Mouse (Mus musculus) CH12.LX (cell line): ENCODE results near the gene Olfr215. TPM values are rescaled to one million over a fixed set of nuclear protein-coding genes. Genes with fewer than 3 reads are reported as not detected.
"Not testable (repeated sequence)": the region's sequence is repeated elsewhere in the genome, so short reads cannot be mapped to it uniquely, and the experiment has no call there.

Experiments used
- DNase-seq: peaks from one replicate; pipeline ENCODE4 v3.0.0-alpha.2; 2013; ENCODE audit errors: extremely low read depth
- H3K27ac ChIP-seq: 2 replicates; pipeline ENCODE4 v1.5.1; 2012; ENCODE audit warnings: low read depth, mild to moderate bottlenecking, control low read depth, moderate library complexity; ENCODE audit not compliant: insufficient read depth
- H3K27me3 ChIP-seq: replicated peaks from 2 replicates; pipeline ENCODE3; 2012; ENCODE audit warnings: inconsistent platforms
- H3K36me3 ChIP-seq, 2 experiments: replicated peaks in 1 of 2; 2 replicates each; pipeline versions ENCODE3 to v1.6.1; 2012; ENCODE audit warnings: inconsistent platforms in 1 of 2, low read length in 1 of 2, mild to moderate bottlenecking in 1 of 2, mixed read lengths in 1 of 2, moderate library complexity in 1 of 2; ENCODE audit not compliant: control insufficient read depth in 1 of 2, insufficient read depth in 1 of 2
- H3K4me1 ChIP-seq, 2 experiments: 2 replicates each; pipeline ENCODE4 v1.6.1; 2012; ENCODE audit warnings: inconsistent platforms in 1 of 2, moderate library complexity in 1 of 2; ENCODE audit not compliant: insufficient read depth in 2 of 2, control insufficient read depth in 1 of 2
- H3K4me2 ChIP-seq: 2 replicates; pipeline ENCODE4 v1.6.1; 2012; ENCODE audit warnings: low read depth, mild to moderate bottlenecking, control low read depth; ENCODE audit not compliant: poor library complexity, insufficient read depth, severe bottlenecking
- H3K4me3 ChIP-seq, 3 experiments: fragments of 150-350 bp in 1 of 3; sonication (generic) in 1 of 3; replicated peaks in 1 of 3; 2 replicates each; pipeline versions ENCODE3 to v1.5.1; 2011 to 2012; ENCODE audit warnings: low read depth in 2 of 3, low read length in 2 of 3, mild to moderate bottlenecking in 2 of 3, moderate library complexity in 2 of 3, control low read depth in 1 of 3, improper control_type of control experiment in 1 of 3, inconsistent platforms in 1 of 3, mixed read lengths in 1 of 3; ENCODE audit not compliant: poor library complexity in 1 of 3
- H3K79me2 ChIP-seq: replicated peaks from 2 replicates; pipeline ENCODE4 v1.6.1; 2012; ENCODE audit warnings: mild to moderate bottlenecking, moderate library complexity; ENCODE audit not compliant: control insufficient read depth, poor library complexity, insufficient read depth, severe bottlenecking; ENCODE audit errors: extremely low read depth
- H3K9ac ChIP-seq: 2 replicates; pipeline ENCODE4 v1.6.1; 2012; ENCODE audit warnings: low read depth, mild to moderate bottlenecking, control low read depth, moderate library complexity; ENCODE audit not compliant: insufficient read depth
- H3K9me3 ChIP-seq: replicated peaks from 2 replicates; pipeline ENCODE3; 2012; ENCODE audit warnings: low read length, inconsistent platforms, mixed read lengths
- BHLHE40 ChIP-seq: IDR thresholded peaks from 2 replicates; pipeline ENCODE4 v1.6.1; 2011; ENCODE audit warnings: mild to moderate bottlenecking, low read depth, low read length, improper control_type of control experiment
- CTCF ChIP-seq, 2 experiments: IDR thresholded peaks in 1 of 2; conservative IDR thresholded peaks in 1 of 2; 2 replicates each; pipeline ENCODE4 v1.5.1; 2011 to 2012; ENCODE audit warnings: low read depth in 2 of 2, low read length in 2 of 2, improper control_type of control experiment in 1 of 2, inconsistent platforms in 1 of 2, mild to moderate bottlenecking in 1 of 2, moderate library complexity in 1 of 2
- ELF1 ChIP-seq: IDR thresholded peaks from 2 replicates; pipeline ENCODE4 v1.6.1; 2014; ENCODE audit warnings: low read depth, mild to moderate bottlenecking, inconsistent platforms, low read length, improper control_type of control experiment
- GABPA ChIP-seq: IDR thresholded peaks from 2 replicates; pipeline ENCODE4 v1.6.1; 2012; ENCODE audit warnings: low read depth, low read length, improper control_type of control experiment, inconsistent platforms; ENCODE audit not compliant: insufficient replicate concordance
- HCFC1 ChIP-seq: IDR thresholded peaks from 2 replicates; pipeline ENCODE4 v1.6.1; 2012; ENCODE audit warnings: low read depth, mild to moderate bottlenecking, inconsistent platforms, low read length, improper control_type of control experiment
- IRF4 ChIP-seq: IDR thresholded peaks from 2 replicates; pipeline ENCODE4 v1.6.1; 2014; ENCODE audit warnings: low read depth, mild to moderate bottlenecking, inconsistent platforms, low read length, improper control_type of control experiment
- JUN ChIP-seq: IDR thresholded peaks from 2 replicates; pipeline ENCODE4 v1.6.1; 2011; ENCODE audit warnings: low read depth, mild to moderate bottlenecking, low read length, improper control_type of control experiment, moderate library complexity; ENCODE audit not compliant: insufficient read depth
- MEF2A ChIP-seq: IDR thresholded peaks from 2 replicates; pipeline ENCODE4 v1.6.1; 2014; ENCODE audit warnings: low read depth, mild to moderate bottlenecking, inconsistent platforms, low read length, improper control_type of control experiment, borderline replicate concordance
- MYC ChIP-seq: IDR thresholded peaks from 2 replicates; pipeline ENCODE4 v1.6.1; 2011; ENCODE audit warnings: low read depth, mild to moderate bottlenecking, improper control_type of control experiment, low read length
- PAX5 ChIP-seq: IDR thresholded peaks from 2 replicates; pipeline ENCODE4 v1.6.1; 2012; ENCODE audit warnings: low read length, inconsistent platforms, mixed read lengths
- RAD21 ChIP-seq: IDR thresholded peaks from 2 replicates; pipeline ENCODE4 v1.6.1; 2011; ENCODE audit warnings: low read depth, mild to moderate bottlenecking, low read length, improper control_type of control experiment, moderate library complexity
- SIN3A ChIP-seq: IDR thresholded peaks from 2 replicates; pipeline ENCODE4 v1.6.1; 2012; ENCODE audit warnings: low read length, improper control_type of control experiment, inconsistent platforms
- SMC3 ChIP-seq: IDR thresholded peaks from 2 replicates; pipeline ENCODE4 v1.6.1; 2011; ENCODE audit warnings: low read depth, low read length, improper control_type of control experiment
- UBTF ChIP-seq: IDR thresholded peaks from 2 replicates; pipeline ENCODE4 v1.6.1; 2012; ENCODE audit warnings: low read depth, mild to moderate bottlenecking, inconsistent platforms, low read length, improper control_type of control experiment, moderate library complexity
- USF2 ChIP-seq: conservative IDR thresholded peaks from 2 replicates; pipeline ENCODE4 v1.6.1; 2011; ENCODE audit warnings: low read depth, low read length, improper control_type of control experiment
- ZNF384 ChIP-seq: IDR thresholded peaks from 2 replicates; pipeline ENCODE4 v1.6.1; 2012; ENCODE audit warnings: low read depth, low read length, improper control_type of control experiment, inconsistent platforms
- dilution Hi-C: fragments of 300-500 bp; cut with MboI; formaldehyde crosslinking; loops from 2 replicates; pipeline ENCODE4 v1.14.3; 2020; ENCODE audit warnings: low sequenced_read_pairs; ENCODE audit not compliant: extremely low pct_unique_long_range_greater_than_20kb, extremely low pct_ligation_motif_present
- in situ Hi-C: fragments of 300-500 bp; cut with MboI; formaldehyde crosslinking; loops from 3 replicates; pipeline ENCODE4 v1.14.3; 2019; ENCODE audit warnings: low sequenced_read_pairs, low pct_ligation_motif_present, low pct_unique_long_range_greater_than_20kb, mixed read lengths
- polyA plus RNA-seq: library from polyadenylated mRNA; unstranded; fragments of >175 nt; gene quantifications from 2 replicates; pipeline ENCODE4 v1.2.1, GENCODE M21; 2012; ENCODE audit warnings: low read depth; ENCODE audit not compliant: insufficient read length
- total RNA-seq, 2 experiments: library from RNA; depleted of rRNA; stranded (reverse); fragments of 300-350 nt in 1 of 2; fragments of >200 nt in 1 of 2; gene quantifications; 2 replicates each; pipeline ENCODE4 v1.2.3; 2012 to 2014

Gene Olfr215
- total and polyA plus RNA-seq, 3 experiments: not detected

DNA sequence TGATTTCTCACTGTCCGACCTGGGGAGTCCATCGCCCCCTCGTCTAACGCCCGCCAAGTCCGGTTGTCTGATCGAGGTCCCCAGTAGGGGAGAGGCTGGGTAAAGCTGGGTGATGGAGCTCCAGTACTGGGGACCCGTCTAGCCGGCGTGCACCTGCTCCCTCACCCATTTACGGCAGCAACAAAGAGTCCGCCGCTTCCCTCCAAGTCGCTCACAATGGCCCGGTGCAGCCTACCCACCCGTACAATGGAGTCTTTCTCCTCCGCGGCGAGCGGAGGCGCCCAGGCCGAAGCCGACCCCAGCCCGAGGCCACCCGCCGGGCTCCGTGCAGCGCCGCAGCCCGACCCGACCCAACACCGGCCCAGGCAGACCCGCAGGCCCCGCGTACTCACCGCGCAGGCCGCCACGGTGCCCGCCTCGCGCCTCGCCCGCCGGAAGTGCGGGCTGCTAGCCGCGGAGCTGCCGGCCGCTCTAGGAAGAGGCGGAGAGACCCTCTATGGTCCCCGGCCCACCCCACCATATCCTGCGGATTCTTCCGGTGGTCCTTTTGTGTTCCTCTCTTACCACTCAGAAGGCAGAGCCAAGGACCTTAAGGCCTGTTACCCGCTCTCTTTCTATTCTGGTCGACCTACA, 44.7 kb upstream of the Olfr215 start, which contains the start of gene Zfp422 (continued):
- TF ChIP-seq MEF2A: no peak
- TF ChIP-seq PAX5: no peak
- peak; percentile 84 for TF ChIP-seq ELF1
- TF ChIP-seq IRF4: peak; percentile 7; the same call in 1 of the 2 replicates
- no peak for TF ChIP-seq ZNF384
- no peak for TF ChIP-seq CTCF (conservative IDR thresholded peaks at IDR 0.05 in 1 of 2, IDR thresholded peaks at IDR 0.05 in 1 of 2; ENCODE audit: low read depth in 2 of 2, low read length in 2 of 2)
- no peak for TF ChIP-seq USF2
- no peak for TF ChIP-seq MYC
- TF ChIP-seq HCFC1: peak; percentile 78

GRCm38 (mm10) chr6:116628095-116628494, 44.1 kb upstream of the Olfr215 start:
- TF ChIP-seq JUN (no peak), UBTF (no peak), GABPA (no peak), BHLHE40 (no peak), IRF4 (no peak), SIN3A (no peak; the same call in 1 of the 2 replicates), MEF2A (no peak), SMC3 (no peak), RAD21 (no peak)
- H3K79me2 ChIP-seq: peaks cover 15% of the 10 kb centered on the region
- no peak for DNase-seq
- peaks cover 3 to 30% of the 10 kb centered on the region in 2 experiments for H3K4me1 ChIP-seq
- in situ Hi-C loops (no loop called here), dilution Hi-C loops (no loop called here)
- H3K9me3 ChIP-seq: no peaks in the 10 kb centered on the region
- H3K27ac ChIP-seq: no peak overlapping the region
- H3K4me3 ChIP-seq: peak overlapping the region; percentile 81 to 88 (median 85)
- H3K4me2 ChIP-seq: peak overlapping the region; percentile 94
- H3K36me3 ChIP-seq: peaks cover 11 to 22% of the 10 kb centered on the region in 2 experiments
- no peaks in the 10 kb centered on the region for H3K27me3 ChIP-seq
- H3K9ac ChIP-seq: peak overlapping the region; percentile 90

DNA sequence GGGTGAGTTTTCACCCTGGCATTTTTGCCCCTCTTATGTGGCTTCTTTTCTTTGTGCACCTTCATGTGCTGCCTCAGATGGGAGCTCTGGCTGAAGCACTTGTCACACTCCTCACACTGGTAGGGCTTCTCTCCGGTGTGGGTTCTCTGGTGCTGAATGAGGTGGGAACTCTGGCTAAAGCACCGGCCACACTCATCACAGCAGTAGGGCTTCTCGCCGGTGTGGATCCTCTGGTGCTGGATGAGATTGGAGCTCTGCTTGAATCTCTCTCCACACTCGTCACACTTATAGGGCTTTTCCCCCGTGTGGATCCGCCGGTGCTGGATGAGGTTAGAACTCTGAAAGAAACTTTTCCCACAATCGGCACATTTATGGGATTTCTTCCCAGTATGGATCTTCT, 42.4 kb upstream of the Olfr215 start:
- not testable (repeated sequence) for H3K9ac ChIP-seq
- H3K4me1 ChIP-seq: peaks cover 9 to 23% of the 10 kb centered on the region in 2 experiments

More for the DNA sequence above, 42.4 kb upstream of the Olfr215 start:
- DNase-seq, H3K27ac ChIP-seq, H3K27me3 ChIP-seq, H3K9me3 ChIP-seq, H3K4me2 ChIP-seq, H3K4me3 ChIP-seq, dilution Hi-C loops, in situ Hi-C loops: not testable (repeated sequence)
- Histone ChIP-seq H3K36me3 (peaks cover 11 to 16% of the 10 kb centered on the region in 2 experiments), H3K79me2 (peaks cover 15% of the 10 kb centered on the region)
